Mouse (Mus musculus) bone marrow, adult 2 months (tissue): ENCODE results near the gene Tgds.

Source experiments
- CTCF ChIP-seq: fragments of 200-500 bp; IDR thresholded peaks from 2 replicates; pipeline ENCODE4 v1.5.1; 2011; ENCODE audit warnings: low read length, control low read depth; ENCODE audit not compliant: control insufficient read depth, insufficient read depth
- POLR2A ChIP-seq: fragments of 200-500 bp; IDR thresholded peaks from 2 replicates; pipeline ENCODE4 v1.6.1; 2011; ENCODE audit warnings: low read depth, mild to moderate bottlenecking, control low read depth, low read length, borderline replicate concordance; ENCODE audit not compliant: control insufficient read depth

DNA sequence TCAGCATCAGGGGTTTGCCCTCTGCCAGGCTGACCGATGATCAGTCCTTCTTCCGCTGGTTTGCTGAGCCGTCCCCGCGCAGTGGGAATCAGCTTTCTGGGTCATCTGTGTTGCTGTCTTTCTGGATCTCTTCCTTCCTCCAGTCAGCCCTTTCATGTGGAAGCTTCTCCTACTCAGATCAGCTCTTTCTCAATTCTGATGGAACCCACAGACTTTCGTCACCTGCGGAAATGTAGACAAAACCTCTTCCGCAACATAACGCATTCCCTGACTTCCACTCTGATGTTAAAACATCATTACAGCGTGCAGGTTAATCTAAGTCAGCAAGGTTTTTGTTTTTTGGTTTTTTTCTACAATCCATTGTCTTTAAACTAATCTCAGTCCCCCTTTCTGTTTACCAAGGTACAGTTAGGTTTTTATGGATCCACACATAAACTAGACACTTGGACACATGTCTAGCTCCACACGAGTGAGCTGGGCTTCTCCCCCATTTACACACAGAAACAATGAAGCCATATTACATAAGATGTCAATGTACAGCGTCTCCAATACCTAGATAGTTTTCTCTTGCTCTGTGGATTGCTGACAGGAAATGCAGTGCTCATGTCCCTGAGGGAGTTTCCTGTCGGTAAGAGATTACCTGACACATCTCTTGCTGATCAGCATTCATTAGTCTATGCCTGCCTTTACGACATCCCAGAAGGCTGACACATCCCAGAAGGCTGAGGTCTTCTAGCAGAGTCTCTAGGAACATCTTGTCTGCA is 31.1 kb downstream of the Tgds start:
- TF ChIP-seq CTCF: no peak
- TF ChIP-seq POLR2A: no peak
